Mouse (Mus musculus): ENCODE data around the gene Rnaseh2a. TPM values are rescaled to one million over a fixed set of nuclear protein-coding genes. Genes with fewer than 3 reads are reported as not detected.

The Rnaseh2a gene
- polyA plus RNA-seq, 1 experiment = 27.9 TPM

DNA sequence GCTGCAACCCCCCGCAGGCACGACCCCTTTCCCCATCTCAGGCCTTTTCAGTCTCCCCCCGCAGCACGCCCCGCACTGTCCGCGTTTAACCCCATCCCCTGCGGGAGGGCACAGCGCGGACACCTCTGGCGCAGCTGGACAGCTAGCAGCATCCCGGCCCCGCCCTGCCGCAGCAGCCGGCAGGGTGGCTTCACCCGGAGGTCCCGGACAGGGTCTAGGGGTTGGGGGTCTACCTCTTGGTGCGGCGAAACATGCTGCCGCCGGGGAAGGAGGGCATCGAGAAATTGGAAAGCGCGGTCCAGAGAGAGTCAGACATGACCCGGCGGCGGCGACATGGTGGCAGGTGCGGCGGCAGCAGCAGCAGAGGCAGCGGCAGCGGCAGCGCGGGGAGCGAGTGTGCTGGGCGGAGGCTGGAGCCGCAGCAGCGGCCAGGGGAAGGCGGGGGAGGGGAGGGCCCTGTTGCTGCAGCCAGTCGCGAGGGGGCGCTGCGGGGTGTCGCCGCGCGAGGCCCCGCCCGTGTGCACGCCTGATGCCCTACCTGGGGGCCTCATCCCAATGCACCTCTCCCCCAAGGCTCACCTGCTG lies 32.5 kb downstream of the Rnaseh2a start, which contains the start of gene Mast1:
Mast1 (minus strand) TSS at position 398 of the 585 bp plus-strand sequence.
- Histone ChIP-seq H3K4me3 (ENCODE audit: insufficient read depth, low read length) (no peak within 1 kb of the TSS), H3K27ac (ENCODE audit: insufficient read depth, low read length) (no peak within 1 kb of the TSS), H3K4me1 (ENCODE audit: control insufficient read depth, insufficient read depth, low read length) (0 out of 2 replicates have a peak, but pooled peaks cover 3% of the 10 kb centered on the region)
- no peak for TF ChIP-seq POLR2A (IDR thresholded peaks at IDR 0.05; ENCODE audit: low read depth, low read length)
- peak; percentile 45 for TF ChIP-seq CTCF (IDR thresholded peaks at IDR 0.05; ENCODE audit: borderline replicate concordance, insufficient read depth, low read length)

DNA sequence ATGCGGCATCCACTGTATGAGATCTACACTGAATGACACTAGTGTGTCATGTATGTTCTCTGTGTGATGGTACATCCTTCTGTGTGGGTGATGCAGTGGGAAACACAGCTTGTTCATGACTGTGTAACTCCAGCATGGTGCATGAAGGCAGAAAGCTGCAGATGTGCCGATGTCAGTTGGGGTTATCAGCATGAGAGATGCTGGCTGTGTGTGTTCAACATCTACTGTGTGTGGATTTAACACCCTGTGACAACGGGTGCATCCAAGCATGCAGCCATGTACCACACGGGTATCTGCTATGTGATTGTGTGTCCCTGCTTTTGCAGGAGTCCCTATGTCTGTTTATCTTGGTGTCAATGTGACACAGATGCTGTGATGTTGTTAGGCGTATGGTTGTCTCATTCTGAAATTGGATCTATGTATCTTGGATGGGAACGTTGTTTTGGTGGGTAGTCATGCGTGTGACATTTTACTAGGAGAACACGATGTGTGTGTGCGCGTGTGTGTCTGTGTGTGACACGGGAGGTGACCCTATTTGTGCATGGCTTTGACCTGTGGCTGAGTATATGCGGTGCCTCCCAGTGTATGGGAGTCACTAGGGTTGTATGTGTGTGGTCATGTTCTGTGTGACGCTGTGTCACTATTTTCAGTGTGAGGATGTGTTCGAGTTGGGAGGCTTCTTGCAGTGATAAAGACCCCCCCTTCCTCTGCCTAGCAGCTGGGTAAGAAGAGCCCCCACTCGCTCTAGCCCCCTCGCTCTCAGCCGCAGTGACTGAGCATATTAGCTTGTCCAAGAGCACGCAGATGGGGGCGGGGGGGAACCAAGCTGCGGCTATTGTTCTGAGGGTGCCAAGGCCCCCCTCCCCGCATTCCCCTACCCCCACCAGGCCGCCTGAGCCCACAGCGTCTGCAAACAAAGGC lies 33.3 kb downstream of the Rnaseh2a start:
- TF ChIP-seq POLR2A (IDR thresholded peaks at IDR 0.05; ENCODE audit: low read depth, low read length) (no peak), CTCF (IDR thresholded peaks at IDR 0.05; ENCODE audit: borderline replicate concordance, insufficient read depth, low read length) (no peak)
- no peak overlapping the region for H3K27ac ChIP-seq (ENCODE audit: insufficient read depth, low read length)
- H3K4me3 ChIP-seq (ENCODE audit: insufficient read depth, low read length) = no peak overlapping the region
- H3K4me1 ChIP-seq (ENCODE audit: control insufficient read depth, insufficient read depth, low read length) = 0 out of 2 replicates have a peak, but pooled peaks cover 3% of the 10 kb centered on the region

DNA sequence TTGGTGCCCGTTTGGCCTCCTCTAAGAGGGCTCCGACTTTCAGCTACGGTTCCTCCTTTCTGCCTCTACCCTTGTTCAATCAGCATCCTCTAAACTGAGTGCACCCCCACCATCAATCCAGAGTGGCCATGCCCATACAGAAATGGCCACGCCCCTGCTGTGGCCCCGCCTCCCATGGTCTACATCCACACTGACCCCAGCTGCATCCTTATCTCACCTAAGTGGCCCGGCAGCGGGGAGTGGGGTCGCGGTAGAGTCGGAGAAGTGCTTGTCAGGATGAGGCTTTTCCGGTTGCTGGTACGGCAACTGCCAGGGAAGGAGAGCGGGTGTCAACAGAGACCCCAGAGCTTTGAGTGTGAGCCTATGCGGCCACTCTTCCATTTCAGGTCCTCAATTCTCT lies 34.1 kb downstream of the Rnaseh2a start:
- no peak overlapping the region for H3K27ac ChIP-seq (ENCODE audit: insufficient read depth, low read length)
- TF ChIP-seq CTCF (IDR thresholded peaks at IDR 0.05; ENCODE audit: borderline replicate concordance, insufficient read depth, low read length) (no peak), POLR2A (IDR thresholded peaks at IDR 0.05; ENCODE audit: low read depth, low read length) (no peak)
- 0 out of 2 replicates have a peak, but pooled peaks cover 3% of the 10 kb centered on the region for H3K4me1 ChIP-seq (ENCODE audit: control insufficient read depth, insufficient read depth, low read length)
- no peak overlapping the region for H3K4me3 ChIP-seq (ENCODE audit: insufficient read depth, low read length)

DNA sequence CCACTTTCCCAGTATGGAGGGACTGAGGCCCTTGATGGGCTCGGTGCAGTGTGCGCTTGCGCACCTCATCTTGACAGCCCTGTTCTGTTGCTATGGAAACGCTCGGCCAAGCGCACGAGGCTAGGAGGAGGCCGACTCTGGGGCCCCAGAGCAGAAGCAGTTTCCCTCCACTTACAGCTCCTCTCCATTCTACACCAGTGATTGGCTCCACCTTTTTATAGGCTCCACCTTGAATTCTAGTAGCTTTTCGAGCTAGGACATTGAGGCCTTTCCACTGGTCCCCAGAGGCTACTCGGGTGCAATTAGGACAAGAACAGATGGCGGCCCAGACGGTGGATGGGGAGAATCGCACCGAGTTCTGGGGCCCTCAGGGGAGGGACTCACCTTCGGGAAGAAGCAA lies 34.7 kb downstream of the Rnaseh2a start:
- H3K27ac ChIP-seq (ENCODE audit: insufficient read depth, low read length) = no peak overlapping the region
- H3K4me3 ChIP-seq (ENCODE audit: insufficient read depth, low read length) = no peak overlapping the region
- no peak for TF ChIP-seq POLR2A (IDR thresholded peaks at IDR 0.05; ENCODE audit: low read depth, low read length)
- H3K4me1 ChIP-seq (ENCODE audit: control insufficient read depth, insufficient read depth, low read length) = 0 out of 2 replicates have a peak, but pooled peaks cover 3% of the 10 kb centered on the region

DNA sequence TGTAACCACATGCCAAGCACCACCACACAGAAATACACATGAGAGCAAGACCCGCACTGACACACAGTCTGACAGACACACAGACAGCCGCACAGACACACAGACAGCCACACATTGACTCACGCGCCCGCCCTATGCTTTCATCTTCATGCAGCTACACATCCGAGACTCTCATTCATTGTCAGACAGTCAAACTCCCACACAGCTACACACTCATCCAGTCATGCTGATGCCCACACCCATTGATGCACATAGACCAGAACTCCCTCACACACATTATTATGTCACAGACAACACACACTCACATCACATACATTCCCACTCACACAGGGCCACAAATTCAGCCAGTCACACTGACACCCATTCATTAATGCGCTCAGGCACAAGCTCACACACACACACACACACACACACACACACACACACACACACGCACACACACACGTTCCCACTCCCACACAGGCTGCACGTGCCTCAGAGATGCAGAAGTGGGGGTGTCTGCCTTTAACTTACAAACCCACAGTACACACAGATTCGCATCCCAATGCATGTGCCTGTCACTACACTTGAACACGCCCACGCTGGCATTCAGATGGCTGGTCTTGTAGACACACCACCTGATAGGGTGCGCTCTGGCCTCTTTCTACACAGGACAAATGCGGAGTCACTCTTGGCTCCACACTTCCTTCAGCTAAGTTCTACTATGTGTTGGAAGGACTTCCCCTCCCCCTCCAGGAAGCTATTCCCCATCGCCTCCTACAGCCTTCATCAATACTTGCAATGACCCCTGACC lies 35.6 kb downstream of the Rnaseh2a start:
- TF ChIP-seq POLR2A (IDR thresholded peaks at IDR 0.05; ENCODE audit: low read depth, low read length) (no peak), CTCF (IDR thresholded peaks at IDR 0.05; ENCODE audit: borderline replicate concordance, insufficient read depth, low read length) (no peak)
- H3K4me1 ChIP-seq (ENCODE audit: control insufficient read depth, insufficient read depth, low read length) = 0 out of 2 replicates have a peak, but pooled peaks cover 3% of the 10 kb centered on the region
- H3K4me3 ChIP-seq (ENCODE audit: insufficient read depth, low read length) = no peak overlapping the region
- H3K27ac ChIP-seq (ENCODE audit: insufficient read depth, low read length) = no peak overlapping the region

DNA sequence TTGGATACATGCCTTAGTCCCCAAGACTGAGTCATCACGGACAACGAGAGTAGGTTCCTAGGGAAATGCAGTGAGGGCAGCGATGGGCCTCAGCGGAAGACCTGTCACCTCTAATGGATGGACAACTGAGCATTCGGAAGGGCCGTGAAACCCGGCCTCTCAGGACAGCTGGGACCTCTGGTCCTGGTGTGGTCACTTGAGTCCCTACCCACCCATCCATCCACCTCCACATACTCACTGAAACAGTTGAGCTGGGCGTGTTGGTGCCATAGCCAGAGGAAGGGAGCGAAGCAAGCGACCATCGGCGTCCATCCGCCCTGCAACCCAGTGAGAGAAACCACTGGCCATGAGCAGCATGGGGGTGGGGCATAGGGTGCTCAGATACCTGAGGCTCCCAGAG lies 39.0 kb downstream of the Rnaseh2a start:
- Histone ChIP-seq H3K4me1 (ENCODE audit: control insufficient read depth, insufficient read depth, low read length) (no peaks in the 10 kb centered on the region), H3K27ac (ENCODE audit: insufficient read depth, low read length) (no peak overlapping the region), H3K4me3 (ENCODE audit: insufficient read depth, low read length) (no peak overlapping the region)
- TF ChIP-seq CTCF (IDR thresholded peaks at IDR 0.05; ENCODE audit: borderline replicate concordance, insufficient read depth, low read length) (no peak), POLR2A (IDR thresholded peaks at IDR 0.05; ENCODE audit: low read depth, low read length) (no peak)

DNA sequence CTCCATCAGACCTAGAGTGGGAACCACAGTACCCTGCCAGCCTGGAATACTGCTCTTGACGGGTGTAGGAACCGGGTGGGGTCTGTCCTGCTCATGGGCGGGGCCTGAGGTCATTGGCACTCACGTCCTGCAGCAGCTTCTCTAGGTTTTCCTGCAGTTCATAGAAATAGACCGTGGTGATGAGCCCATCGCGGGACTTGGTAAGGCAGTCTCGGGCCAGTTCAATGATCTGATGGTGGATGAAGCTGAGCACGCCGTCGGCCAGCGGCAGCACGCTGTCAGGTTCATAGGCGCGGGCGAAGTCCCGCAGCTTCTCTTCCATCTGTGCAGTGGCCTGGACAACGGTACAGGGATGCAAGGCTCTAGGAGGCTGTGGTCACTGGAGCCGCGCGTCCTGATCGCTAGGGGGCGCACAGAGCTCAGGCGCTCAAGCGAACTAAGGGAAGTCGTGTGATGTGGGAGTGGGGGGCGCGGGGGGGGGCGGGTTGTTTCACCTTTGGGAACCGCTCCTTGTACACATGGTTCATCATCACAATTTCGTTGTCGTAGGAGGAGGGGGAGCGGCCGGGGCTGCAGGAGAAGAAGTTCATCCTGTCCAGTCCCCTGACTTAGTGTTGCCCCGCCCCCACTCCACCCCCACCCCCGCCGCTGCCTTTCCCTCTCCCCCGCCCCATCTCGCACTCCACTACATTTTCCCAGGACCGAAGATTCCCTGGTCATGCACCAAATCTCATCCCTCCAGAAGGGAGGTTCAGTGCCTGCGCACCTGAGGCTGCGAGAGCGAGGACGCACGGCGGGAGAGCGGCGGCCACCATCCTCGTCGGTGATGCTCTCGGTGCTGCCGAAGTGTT lies 40.9 kb downstream of the Rnaseh2a start:
- TF ChIP-seq POLR2A (IDR thresholded peaks at IDR 0.05; ENCODE audit: low read depth, low read length) (no peak), CTCF (IDR thresholded peaks at IDR 0.05; ENCODE audit: borderline replicate concordance, insufficient read depth, low read length) (peak; percentile 97)
- Histone ChIP-seq H3K27ac (ENCODE audit: insufficient read depth, low read length) (no peak overlapping the region), H3K4me3 (ENCODE audit: insufficient read depth, low read length) (no peak overlapping the region), H3K4me1 (ENCODE audit: control insufficient read depth, insufficient read depth, low read length) (no peaks in the 10 kb centered on the region)

DNA sequence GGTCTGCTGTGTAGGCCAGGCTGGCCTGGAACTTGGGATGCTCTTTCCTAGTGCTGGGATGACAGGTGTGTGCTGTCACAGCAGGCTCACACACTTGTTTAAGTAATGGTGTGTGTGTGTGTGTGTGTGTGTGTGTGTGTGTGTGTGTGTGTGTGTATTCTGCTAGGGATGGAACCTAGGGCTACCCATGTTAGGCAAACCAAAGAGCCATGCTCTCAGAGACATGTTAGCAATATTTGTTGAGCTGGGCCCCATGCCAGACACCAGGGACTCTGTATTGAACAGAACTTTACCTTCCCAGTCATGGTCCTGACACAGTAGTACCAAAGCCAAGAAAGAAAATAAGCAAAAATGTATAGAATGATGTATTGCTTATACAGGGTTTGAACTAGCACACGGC lies 42.1 kb downstream of the Rnaseh2a start:
- H3K27ac ChIP-seq (ENCODE audit: insufficient read depth, low read length) = no peak overlapping the region
- no peaks in the 10 kb centered on the region for H3K4me1 ChIP-seq (ENCODE audit: control insufficient read depth, insufficient read depth, low read length)
- H3K4me3 ChIP-seq (ENCODE audit: insufficient read depth, low read length) = no peak overlapping the region
- no peak for TF ChIP-seq CTCF (IDR thresholded peaks at IDR 0.05; ENCODE audit: borderline replicate concordance, insufficient read depth, low read length)
- TF ChIP-seq POLR2A (IDR thresholded peaks at IDR 0.05; ENCODE audit: low read depth, low read length) = no peak

DNA sequence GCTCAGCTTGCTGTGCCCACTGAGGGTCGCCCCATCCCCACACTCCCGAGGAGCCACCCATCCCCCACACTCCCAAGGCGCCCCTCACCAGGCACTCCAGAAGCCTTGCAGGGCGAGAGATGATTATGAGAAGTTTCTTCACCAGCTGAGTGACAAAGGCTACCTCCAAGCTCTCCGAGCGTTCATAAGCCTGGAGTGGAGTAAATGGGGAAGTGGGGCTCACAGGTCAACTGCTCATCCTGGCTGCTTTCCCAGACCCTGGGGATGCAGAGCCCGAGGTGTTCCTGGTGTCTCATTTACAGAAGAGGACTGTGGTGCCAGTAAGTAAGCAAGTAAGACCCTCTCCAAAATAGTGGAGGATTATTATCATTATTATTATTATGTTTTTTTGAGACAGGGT lies 44.0 kb downstream of the Rnaseh2a start:
- H3K4me1 ChIP-seq (ENCODE audit: control insufficient read depth, insufficient read depth, low read length) = peaks cover 5% of the 10 kb centered on the region
- H3K27ac ChIP-seq (ENCODE audit: insufficient read depth, low read length) = no peak overlapping the region
- TF ChIP-seq CTCF (IDR thresholded peaks at IDR 0.05; ENCODE audit: borderline replicate concordance, insufficient read depth, low read length) (no peak), POLR2A (IDR thresholded peaks at IDR 0.05; ENCODE audit: low read depth, low read length) (no peak)
- no peak overlapping the region for H3K4me3 ChIP-seq (ENCODE audit: insufficient read depth, low read length)

Data from embryonic fibroblast, embryonic 13.5 days (primary cell).